Mouse (Mus musculus) CH12.LX (cell line): ENCODE results near the gene 3110009E18Rik. TPM values are rescaled to one million over a fixed set of nuclear protein-coding genes. Genes with fewer than 3 reads are reported as not detected.

ENCODE experiments used
- DNase-seq: peaks from one replicate; pipeline ENCODE4 v3.0.0-alpha.2; 2013; ENCODE audit errors: extremely low read depth
- H3K27ac ChIP-seq: 2 replicates; pipeline ENCODE4 v1.5.1; 2012; ENCODE audit warnings: low read depth, mild to moderate bottlenecking, control low read depth, moderate library complexity; ENCODE audit not compliant: insufficient read depth
- H3K27me3 ChIP-seq: replicated peaks from 2 replicates; pipeline ENCODE3; 2012; ENCODE audit warnings: inconsistent platforms
- H3K36me3 ChIP-seq, 2 experiments: replicated peaks in 1 of 2; 2 replicates each; pipeline versions ENCODE3 to v1.6.1; 2012; ENCODE audit warnings: inconsistent platforms in 1 of 2, low read length in 1 of 2, mild to moderate bottlenecking in 1 of 2, mixed read lengths in 1 of 2, moderate library complexity in 1 of 2; ENCODE audit not compliant: control insufficient read depth in 1 of 2, insufficient read depth in 1 of 2
- H3K4me1 ChIP-seq, 2 experiments: 2 replicates each; pipeline ENCODE4 v1.6.1; 2012; ENCODE audit warnings: inconsistent platforms in 1 of 2, moderate library complexity in 1 of 2; ENCODE audit not compliant: insufficient read depth in 2 of 2, control insufficient read depth in 1 of 2
- H3K4me2 ChIP-seq: 2 replicates; pipeline ENCODE4 v1.6.1; 2012; ENCODE audit warnings: low read depth, mild to moderate bottlenecking, control low read depth; ENCODE audit not compliant: poor library complexity, insufficient read depth, severe bottlenecking
- H3K4me3 ChIP-seq, 3 experiments: fragments of 150-350 bp in 1 of 3; sonication (generic) in 1 of 3; replicated peaks in 1 of 3; 2 replicates each; pipeline versions ENCODE3 to v1.5.1; 2011 to 2012; ENCODE audit warnings: low read depth in 2 of 3, low read length in 2 of 3, mild to moderate bottlenecking in 2 of 3, moderate library complexity in 2 of 3, control low read depth in 1 of 3, improper control_type of control experiment in 1 of 3, inconsistent platforms in 1 of 3, mixed read lengths in 1 of 3; ENCODE audit not compliant: poor library complexity in 1 of 3
- H3K79me2 ChIP-seq: replicated peaks from 2 replicates; pipeline ENCODE4 v1.6.1; 2012; ENCODE audit warnings: mild to moderate bottlenecking, moderate library complexity; ENCODE audit not compliant: control insufficient read depth, poor library complexity, insufficient read depth, severe bottlenecking; ENCODE audit errors: extremely low read depth
- H3K9ac ChIP-seq: 2 replicates; pipeline ENCODE4 v1.6.1; 2012; ENCODE audit warnings: low read depth, mild to moderate bottlenecking, control low read depth, moderate library complexity; ENCODE audit not compliant: insufficient read depth
- H3K9me3 ChIP-seq: replicated peaks from 2 replicates; pipeline ENCODE3; 2012; ENCODE audit warnings: low read length, inconsistent platforms, mixed read lengths
- BHLHE40 ChIP-seq: IDR thresholded peaks from 2 replicates; pipeline ENCODE4 v1.6.1; 2011; ENCODE audit warnings: mild to moderate bottlenecking, low read depth, low read length, improper control_type of control experiment
- CHD1 ChIP-seq: IDR thresholded peaks from 2 replicates; pipeline ENCODE4 v1.6.1; 2012; ENCODE audit warnings: low read depth, low read length, improper control_type of control experiment, inconsistent platforms
- CTCF ChIP-seq, 2 experiments: IDR thresholded peaks in 1 of 2; conservative IDR thresholded peaks in 1 of 2; 2 replicates each; pipeline ENCODE4 v1.5.1; 2011 to 2012; ENCODE audit warnings: low read depth in 2 of 2, low read length in 2 of 2, improper control_type of control experiment in 1 of 2, inconsistent platforms in 1 of 2, mild to moderate bottlenecking in 1 of 2, moderate library complexity in 1 of 2
- E2F4 ChIP-seq: IDR thresholded peaks from 2 replicates; pipeline ENCODE4 v1.6.1; 2011; ENCODE audit warnings: low read depth, low read length, improper control_type of control experiment; ENCODE audit not compliant: insufficient replicate concordance
- EP300 ChIP-seq: IDR thresholded peaks from 2 replicates; pipeline ENCODE4 v1.6.1; 2011; ENCODE audit warnings: low read length, improper control_type of control experiment
- HCFC1 ChIP-seq: IDR thresholded peaks from 2 replicates; pipeline ENCODE4 v1.6.1; 2012; ENCODE audit warnings: low read depth, mild to moderate bottlenecking, inconsistent platforms, low read length, improper control_type of control experiment
- IRF4 ChIP-seq: IDR thresholded peaks from 2 replicates; pipeline ENCODE4 v1.6.1; 2014; ENCODE audit warnings: low read depth, mild to moderate bottlenecking, inconsistent platforms, low read length, improper control_type of control experiment
- JUN ChIP-seq: IDR thresholded peaks from 2 replicates; pipeline ENCODE4 v1.6.1; 2011; ENCODE audit warnings: low read depth, mild to moderate bottlenecking, low read length, improper control_type of control experiment, moderate library complexity; ENCODE audit not compliant: insufficient read depth
- JUND ChIP-seq: conservative IDR thresholded peaks from 2 replicates; pipeline ENCODE4 v1.6.1; 2011; ENCODE audit warnings: low read depth, low read length, improper control_type of control experiment
- MAX ChIP-seq: IDR thresholded peaks from 2 replicates; pipeline ENCODE4 v1.6.1; 2011; ENCODE audit warnings: low read length, improper control_type of control experiment
- MAZ ChIP-seq: IDR thresholded peaks from 2 replicates; pipeline ENCODE4 v1.6.1; 2012; ENCODE audit warnings: low read depth, mild to moderate bottlenecking, inconsistent platforms, low read length, improper control_type of control experiment, moderate library complexity
- MEF2A ChIP-seq: IDR thresholded peaks from 2 replicates; pipeline ENCODE4 v1.6.1; 2014; ENCODE audit warnings: low read depth, mild to moderate bottlenecking, inconsistent platforms, low read length, improper control_type of control experiment, borderline replicate concordance
- MXI1 ChIP-seq: IDR thresholded peaks from 2 replicates; pipeline ENCODE4 v1.6.1; 2011; ENCODE audit warnings: mild to moderate bottlenecking, low read depth, low read length, improper control_type of control experiment
- MYC ChIP-seq: IDR thresholded peaks from 2 replicates; pipeline ENCODE4 v1.6.1; 2011; ENCODE audit warnings: low read depth, mild to moderate bottlenecking, improper control_type of control experiment, low read length
- NELFE ChIP-seq: IDR thresholded peaks from 2 replicates; pipeline ENCODE4 v1.6.1; 2011; ENCODE audit warnings: low read depth, low read length, improper control_type of control experiment
- POLR2A ChIP-seq: IDR thresholded peaks from 2 replicates; pipeline ENCODE4 v1.6.1; 2011; ENCODE audit warnings: low read depth, mild to moderate bottlenecking, improper control_type of control experiment, low read length
- RAD21 ChIP-seq: IDR thresholded peaks from 2 replicates; pipeline ENCODE4 v1.6.1; 2011; ENCODE audit warnings: low read depth, mild to moderate bottlenecking, low read length, improper control_type of control experiment, moderate library complexity
- RCOR1 ChIP-seq: conservative IDR thresholded peaks from 2 replicates; pipeline ENCODE4 v1.6.1; 2012; ENCODE audit warnings: low read depth, mild to moderate bottlenecking, inconsistent platforms, low read length, improper control_type of control experiment
- SIN3A ChIP-seq: IDR thresholded peaks from 2 replicates; pipeline ENCODE4 v1.6.1; 2012; ENCODE audit warnings: low read length, improper control_type of control experiment, inconsistent platforms
- SMC3 ChIP-seq: IDR thresholded peaks from 2 replicates; pipeline ENCODE4 v1.6.1; 2011; ENCODE audit warnings: low read depth, low read length, improper control_type of control experiment
- TBP ChIP-seq: conservative IDR thresholded peaks from 2 replicates; pipeline ENCODE4 v1.6.1; 2011; ENCODE audit warnings: low read depth, low read length, improper control_type of control experiment
- TCF12 ChIP-seq: IDR thresholded peaks from 2 replicates; pipeline ENCODE4 v1.6.1; 2014; ENCODE audit warnings: low read depth, mild to moderate bottlenecking, inconsistent platforms, low read length, improper control_type of control experiment
- USF2 ChIP-seq: conservative IDR thresholded peaks from 2 replicates; pipeline ENCODE4 v1.6.1; 2011; ENCODE audit warnings: low read depth, low read length, improper control_type of control experiment
- ZC3H11A ChIP-seq: IDR thresholded peaks from 2 replicates; pipeline ENCODE4 v1.6.1; 2012; ENCODE audit warnings: low read depth, mild to moderate bottlenecking, inconsistent platforms, low read length, improper control_type of control experiment
- ZKSCAN1 ChIP-seq: IDR thresholded peaks from 2 replicates; pipeline ENCODE4 v1.6.1; 2012; ENCODE audit warnings: low read depth, inconsistent platforms, low read length, improper control_type of control experiment, borderline replicate concordance
- ZNF384 ChIP-seq: IDR thresholded peaks from 2 replicates; pipeline ENCODE4 v1.6.1; 2012; ENCODE audit warnings: low read depth, low read length, improper control_type of control experiment, inconsistent platforms
- dilution Hi-C: fragments of 300-500 bp; cut with MboI; formaldehyde crosslinking; loops from 2 replicates; pipeline ENCODE4 v1.14.3; 2020; ENCODE audit warnings: low sequenced_read_pairs; ENCODE audit not compliant: extremely low pct_unique_long_range_greater_than_20kb, extremely low pct_ligation_motif_present
- in situ Hi-C: fragments of 300-500 bp; cut with MboI; formaldehyde crosslinking; loops from 3 replicates; pipeline ENCODE4 v1.14.3; 2019; ENCODE audit warnings: low sequenced_read_pairs, low pct_ligation_motif_present, low pct_unique_long_range_greater_than_20kb, mixed read lengths
- polyA plus RNA-seq: library from polyadenylated mRNA; unstranded; fragments of >175 nt; gene quantifications from 2 replicates; pipeline ENCODE4 v1.2.1, GENCODE M21; 2012; ENCODE audit warnings: low read depth; ENCODE audit not compliant: insufficient read length
- total RNA-seq, 2 experiments: library from RNA; depleted of rRNA; stranded (reverse); fragments of 300-350 nt in 1 of 2; fragments of >200 nt in 1 of 2; gene quantifications; 2 replicates each; pipeline ENCODE4 v1.2.3; 2012 to 2014

The 3110009E18Rik gene
- total and polyA plus RNA-seq, 3 experiments = 2.7 to 5.9 (median 4.6) TPM

DNA sequence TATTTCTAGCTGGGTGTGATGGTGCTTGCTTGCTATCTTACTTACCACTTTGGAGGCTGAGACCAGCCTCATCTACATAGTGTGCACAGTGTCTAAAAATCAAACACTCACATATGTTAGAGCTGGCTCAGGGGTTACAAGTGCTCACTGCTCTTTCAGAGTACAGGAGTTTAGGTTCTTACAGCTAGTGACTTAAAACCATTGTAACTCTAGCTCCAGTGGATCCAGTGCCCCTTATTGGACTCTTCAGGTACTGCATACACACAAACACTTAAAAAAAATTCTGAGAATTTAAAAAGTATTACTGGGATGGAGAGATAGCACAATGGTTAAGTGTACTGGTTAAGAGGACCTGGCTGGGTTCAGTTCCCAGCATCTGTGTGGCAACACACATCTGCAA, 26.0 kb downstream of the 3110009E18Rik start:
- dilution Hi-C loops = no loop called here
- H3K9me3 ChIP-seq = no peaks in the 10 kb centered on the region

DNA sequence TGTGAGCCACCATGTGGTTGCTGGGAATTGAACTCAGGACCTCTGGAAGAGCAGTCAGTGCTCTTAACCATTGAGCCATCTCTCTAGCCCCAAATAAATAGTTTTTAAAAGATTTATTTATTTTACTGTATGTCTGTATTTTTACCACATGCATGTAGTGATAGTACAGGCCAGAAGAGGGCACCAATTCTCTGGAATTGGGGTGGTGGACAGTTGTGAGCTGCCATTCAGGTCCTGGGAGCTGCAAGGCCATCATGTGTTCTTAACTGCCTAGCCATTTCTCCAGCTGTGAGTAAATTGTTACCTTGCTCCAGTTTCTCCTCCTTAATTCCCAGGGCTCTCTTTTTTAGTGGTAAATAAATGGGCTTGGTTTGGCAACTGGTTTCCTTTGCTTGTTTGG, 33.2 kb downstream of the 3110009E18Rik start:
- TF ChIP-seq E2F4 (no peak), ZKSCAN1 (no peak), ZC3H11A (no peak), SMC3 (peak; percentile 49), CTCF (conservative IDR thresholded peaks at IDR 0.05 in 1 of 2, IDR thresholded peaks at IDR 0.05 in 1 of 2; ENCODE audit: low read depth in 2 of 2, low read length in 2 of 2) (peak; percentile 17 to 70; a peak in 3 of 4 replicates), NELFE (no peak), TCF12 (no peak), BHLHE40 (no peak), RAD21 (peak; percentile 62), RCOR1 (no peak), CHD1 (no peak), USF2 (no peak), POLR2A (no peak)
- Histone ChIP-seq H3K4me2 (no peak overlapping the region), H3K4me1 (peaks cover 0 to 11% of the 10 kb centered on the region in 2 experiments; a peak in 2 of 4 replicates), H3K27ac (no peak overlapping the region), H3K27me3 (no peaks in the 10 kb centered on the region), H3K9ac (no peak overlapping the region), H3K9me3 (no peaks in the 10 kb centered on the region), H3K36me3 (peaks cover 0 to 5% of the 10 kb centered on the region in 2 experiments), H3K79me2 (no peaks in the 10 kb centered on the region; the same call in 1 of the 2 replicates), H3K4me3 (no peak overlapping the region)
- in situ Hi-C loops = no loop called here
- dilution Hi-C loops = no loop called here
- DNase-seq = peak; percentile 62

More for the DNA sequence above, 26.0 kb downstream of the 3110009E18Rik start:
- TF ChIP-seq NELFE (no peak), JUN (no peak), TBP (no peak), SIN3A (no peak; the same call in 1 of the 2 replicates), CTCF (conservative IDR thresholded peaks at IDR 0.05 in 1 of 2, IDR thresholded peaks at IDR 0.05 in 1 of 2; ENCODE audit: low read depth in 2 of 2, low read length in 2 of 2) (peak; percentile 37 to 88; a peak in 3 of 4 replicates), IRF4 (no peak), MAZ (no peak), MYC (0 out of 2 replicates have a peak, but pooled peaks have one; percentile 10), E2F4 (no peak), RCOR1 (no peak), MEF2A (no peak), EP300 (no peak), JUND (0 out of 2 replicates have a peak, but pooled peaks have one; percentile 29), RAD21 (peak; percentile 92), MAX (no peak), ZC3H11A (peak; percentile 36), POLR2A (no peak), MXI1 (no peak), SMC3 (peak; percentile 75), ZNF384 (peak; percentile 84), HCFC1 (no peak)
- no peaks in the 10 kb centered on the region for H3K27me3 ChIP-seq
- H3K79me2 ChIP-seq = no peaks in the 10 kb centered on the region
- peak; percentile 67 for DNase-seq
- peaks cover 14 to 27% of the 10 kb centered on the region in 2 experiments for H3K4me1 ChIP-seq
- peak overlapping the region; percentile 49; the same call in 1 of the 2 replicates for H3K27ac ChIP-seq
- in situ Hi-C loops = loop anchor here (5.0 kb wide), 2 partner anchors 50 to 115 kb away; no protein-coding TSS in a partner anchor
- peak overlapping the region; percentile 87 for H3K4me2 ChIP-seq
- peaks cover 0 to 5% of the 10 kb centered on the region in 2 experiments for H3K36me3 ChIP-seq
- H3K9ac ChIP-seq = peak overlapping the region; percentile 29; the same call in 1 of the 2 replicates
- peak overlapping the region in 1 of 3 experiments; percentile 41 for H3K4me3 ChIP-seq
